Mouse (Mus musculus): ENCODE results near the gene D1Pas1.

DNA sequence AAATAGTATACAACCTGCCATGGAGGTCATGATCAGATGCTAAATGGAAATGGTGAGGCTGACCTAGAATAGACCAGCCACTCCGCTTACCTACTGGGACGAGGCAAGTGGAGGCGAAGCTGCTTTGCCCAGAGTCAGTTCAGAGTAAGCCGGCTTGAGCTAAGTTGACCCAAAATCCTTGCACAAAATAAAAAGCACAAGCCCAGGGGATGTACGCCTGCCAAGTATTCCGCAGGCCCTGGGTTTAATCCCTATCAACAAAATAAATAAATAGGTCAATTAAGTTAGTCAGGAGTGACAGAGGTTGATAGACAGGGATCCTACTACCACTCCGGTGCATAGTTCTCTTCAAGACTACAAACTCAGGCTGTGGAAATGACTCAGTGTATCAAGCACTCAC is 41.0 kb downstream of the D1Pas1 start:
- TF ChIP-seq CTCF (IDR thresholded peaks at IDR 0.05; ENCODE audit: borderline replicate concordance, control insufficient read depth, extremely low read depth, insufficient read depth, low read length, poor library complexity) (no peak), POLR2A (IDR thresholded peaks at IDR 0.05; ENCODE audit: control insufficient read depth, extremely low read depth, insufficient read depth, low read length, poor library complexity) (no peak)

All from thymus, adult 2 months (tissue).